Mouse (Mus musculus) liver, embryonic 14.5 days (tissue): ENCODE results near the gene Dusp10.

Experiments
- CTCF ChIP-seq: IDR thresholded peaks from 2 replicates; pipeline ENCODE4 v1.5.1; 2016; ENCODE audit warnings: antibody characterized with exemption, low read depth, control low read depth
- EP300 ChIP-seq: IDR thresholded peaks from 2 replicates; pipeline ENCODE4 v1.6.1; 2016; ENCODE audit warnings: antibody characterized with exemption, low read depth

DNA sequence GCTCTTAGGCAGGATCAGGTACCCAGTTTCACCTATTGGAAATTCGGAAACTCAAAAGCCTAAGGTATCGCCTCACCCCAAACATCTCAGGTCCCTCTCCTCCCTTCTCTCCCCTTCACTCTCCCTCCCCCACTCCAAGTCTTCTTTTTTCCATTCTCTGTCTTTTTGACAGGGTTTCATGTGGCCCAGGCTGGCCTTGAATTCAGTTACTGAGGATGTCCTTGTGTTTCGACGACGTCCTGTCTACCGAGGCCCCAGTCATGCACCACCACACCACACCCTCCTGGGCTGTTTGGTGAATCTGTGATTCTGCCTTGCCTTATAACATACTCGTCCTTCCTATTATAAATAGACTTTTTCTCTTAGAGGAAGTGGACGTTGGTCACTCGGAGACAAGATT lies 34.7 kb downstream of the Dusp10 start:
- TF ChIP-seq CTCF (no peak), EP300 (no peak)
